Mouse (Mus musculus): ENCODE results near the gene Tnrc6b.

The Tnrc6b gene

DNA sequence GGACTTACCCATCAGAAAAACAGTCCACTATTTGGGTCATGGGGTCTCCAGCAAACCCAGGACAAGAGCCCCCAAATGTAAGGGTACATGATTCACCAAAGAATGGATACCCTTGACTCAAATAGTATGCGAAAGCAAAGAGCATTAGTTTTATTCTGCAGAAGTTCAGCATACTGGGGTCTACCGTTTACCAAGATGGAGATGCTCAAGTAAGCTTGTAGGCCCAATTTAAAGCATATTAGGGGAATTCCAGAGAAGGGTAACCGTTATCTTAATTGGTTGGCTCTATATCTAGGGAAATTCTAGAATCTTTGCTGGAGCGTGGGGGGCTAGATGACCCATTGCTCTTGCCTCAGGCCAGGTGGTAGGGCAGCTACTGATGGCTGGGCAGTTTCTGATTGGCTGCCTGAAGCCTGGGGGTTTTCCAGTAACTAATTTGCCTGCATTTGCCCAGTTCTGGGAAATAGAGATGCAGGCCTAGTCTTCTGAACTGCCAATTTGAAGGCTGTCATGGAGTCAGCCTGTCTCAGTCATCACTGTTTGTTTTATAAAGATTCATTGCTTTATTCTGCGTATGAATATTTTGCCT lies 70.2 kb downstream of the Tnrc6b start:
- no peak for DNase-seq (ENCODE audit: low read depth in 1 of 2, low spot score in 2 of 2)

DNA sequence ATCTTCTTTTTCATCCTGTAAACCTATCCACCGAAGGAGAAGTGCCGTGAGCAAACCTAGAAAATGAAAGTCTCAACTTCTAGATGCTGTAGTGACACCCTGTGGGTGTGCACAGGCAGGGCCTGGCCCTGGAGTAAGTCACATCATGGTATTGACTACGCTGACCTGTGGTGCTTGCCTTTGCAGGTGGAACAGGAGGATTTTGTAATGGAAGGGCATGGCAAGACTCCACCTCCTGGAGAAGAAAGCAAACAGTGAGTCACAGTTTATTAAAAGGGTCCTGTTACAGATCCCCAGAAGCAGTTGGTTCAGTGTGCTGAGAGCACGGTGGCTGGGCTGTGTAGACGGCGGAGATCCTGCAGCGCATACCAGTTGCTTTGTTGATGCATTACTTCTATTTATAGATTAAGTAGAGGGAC lies 73.4 kb downstream of the Tnrc6b start:
- no peak for DNase-seq (ENCODE audit: low read depth in 1 of 2, low spot score in 2 of 2)

DNA sequence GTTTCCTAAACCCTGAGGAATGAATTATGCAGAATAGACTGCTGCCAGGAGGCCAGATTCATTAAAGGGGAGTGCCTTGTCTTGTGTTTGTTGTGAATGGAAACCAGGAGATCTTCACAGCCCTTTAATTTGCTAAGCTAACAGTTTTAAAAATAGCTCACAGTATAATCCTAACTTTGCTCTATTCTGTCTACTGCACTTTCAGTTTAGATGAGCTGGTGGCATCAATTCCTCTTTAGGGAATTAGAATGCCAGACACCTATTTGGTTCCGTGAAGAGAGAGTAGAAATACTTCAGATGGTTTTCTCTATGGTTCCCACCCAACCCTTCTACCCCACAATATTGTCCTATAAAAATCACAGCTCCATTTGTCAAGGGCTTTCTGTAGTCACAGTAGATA lies 74.6 kb downstream of the Tnrc6b start:
- DNase-seq (ENCODE audit: low read depth in 1 of 2, low spot score in 2 of 2), result no peak

DNA sequence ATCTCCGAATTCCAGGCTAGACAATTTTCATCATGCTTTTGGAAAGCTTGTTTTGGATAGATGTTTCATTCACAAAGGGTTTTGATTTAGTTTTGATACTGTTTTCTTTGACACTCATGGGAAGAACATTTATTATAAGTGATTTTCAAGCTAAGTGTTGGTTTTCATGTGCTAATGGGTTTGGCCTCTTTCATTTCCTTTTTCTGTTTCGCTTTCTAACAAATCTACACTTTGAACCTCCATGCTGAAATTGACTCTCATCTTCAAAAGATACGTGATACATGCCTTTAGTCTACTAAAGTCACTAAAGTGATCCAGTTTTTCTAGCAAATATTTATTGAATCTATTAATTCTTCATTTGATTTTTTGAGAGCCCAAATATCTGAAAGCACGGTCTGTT lies 76.6 kb downstream of the Tnrc6b start:
- DNase-seq (ENCODE audit: low read depth in 1 of 2, low spot score in 2 of 2), result no peak

DNA sequence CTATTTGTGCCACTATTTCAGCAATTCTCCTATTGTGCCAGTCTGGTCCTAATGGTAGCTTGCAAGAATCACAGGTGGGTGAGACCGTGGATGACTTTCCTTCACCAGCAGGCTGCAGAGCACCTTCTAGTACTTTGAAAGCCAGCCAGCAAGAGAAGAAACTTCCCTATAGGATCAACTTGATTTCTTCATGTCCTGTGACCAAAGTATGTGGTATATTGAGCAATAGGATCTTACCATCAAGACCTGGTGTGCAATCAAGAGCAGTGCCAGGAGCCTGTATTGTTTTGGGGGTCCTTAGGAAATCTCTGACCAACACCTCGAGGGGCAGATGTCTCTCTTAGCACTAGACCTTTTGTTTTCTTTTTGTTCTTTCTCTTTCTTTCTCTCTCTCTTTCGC lies 81.4 kb downstream of the Tnrc6b start:
- DNase-seq (ENCODE audit: low read depth in 1 of 2, low spot score in 2 of 2), result no peak

DNA sequence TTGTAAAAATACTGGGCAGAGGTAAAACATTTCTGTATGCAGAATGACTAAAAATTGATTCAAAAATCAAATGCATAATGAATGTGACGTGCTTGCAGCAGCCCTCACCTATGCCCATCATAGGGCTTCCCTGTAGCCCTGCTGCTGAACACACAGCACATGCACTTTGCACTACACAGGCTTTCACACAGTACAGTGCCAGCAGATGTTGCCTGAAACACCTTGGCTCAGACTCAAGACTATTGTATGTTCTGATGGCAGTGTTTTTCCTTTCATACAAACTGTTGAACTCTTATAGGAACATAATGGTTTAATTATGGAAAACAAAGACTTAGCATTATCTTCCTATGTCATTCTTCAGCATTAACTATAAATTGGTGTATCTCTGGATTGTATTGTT lies 84.0 kb downstream of the Tnrc6b start:
- DNase-seq (ENCODE audit: low read depth in 1 of 2, low spot score in 2 of 2), result no peak

DNA sequence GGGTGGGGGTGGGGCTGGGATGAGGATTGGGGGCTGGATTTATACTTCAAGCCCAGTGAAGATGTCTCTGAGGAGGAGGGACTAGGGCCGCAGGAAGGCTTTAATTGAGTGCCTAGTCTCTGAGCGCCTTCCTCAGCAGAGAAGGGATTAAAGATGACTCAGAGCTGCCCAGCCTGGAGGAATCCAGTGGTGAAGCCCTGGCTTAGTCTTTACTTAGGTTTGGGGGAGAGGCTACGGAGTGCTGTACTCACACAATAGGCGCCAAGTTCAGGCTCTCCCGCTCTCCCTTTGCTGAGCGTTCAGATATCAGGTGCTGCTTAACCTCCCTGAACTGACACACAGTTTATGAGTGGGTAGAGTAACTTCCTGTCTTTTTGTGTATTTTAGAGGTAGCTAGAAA lies 86.6 kb downstream of the Tnrc6b start:
- no peak for DNase-seq (ENCODE audit: low read depth in 1 of 2, low spot score in 2 of 2)

DNA sequence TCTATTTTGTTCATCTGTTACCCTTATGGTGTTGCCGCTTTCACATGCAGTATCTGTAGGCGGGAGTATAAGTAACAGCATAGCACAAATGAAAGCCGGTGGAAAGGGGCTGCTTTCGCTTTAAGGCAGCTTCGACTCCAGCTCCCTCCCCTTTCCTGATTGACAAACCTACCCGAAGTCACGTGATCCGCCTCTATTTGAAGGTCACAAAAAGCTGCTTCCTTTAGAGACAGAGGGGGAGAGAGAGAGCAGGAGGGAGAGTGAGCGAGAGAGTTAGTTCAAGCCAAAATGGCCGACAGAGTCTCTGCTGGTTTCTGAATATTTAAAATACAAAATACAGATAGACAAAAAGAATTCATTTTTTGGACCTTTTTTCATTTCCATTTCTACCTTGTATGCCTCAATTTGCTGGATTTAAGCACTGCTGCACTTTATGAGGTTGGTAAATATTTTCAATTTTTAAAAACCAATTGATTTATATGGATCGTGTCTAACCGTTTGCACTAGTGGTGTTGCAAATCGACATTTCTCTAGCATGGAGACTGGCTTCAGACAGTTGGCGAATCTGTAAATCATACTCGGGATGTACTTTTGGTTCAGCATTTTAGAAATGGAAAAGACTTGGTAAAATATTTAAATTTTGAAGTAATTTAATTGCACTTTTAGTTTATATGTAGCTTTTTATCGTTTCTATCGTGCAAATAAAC lies 87.4 kb downstream of the Tnrc6b start:
- DNase-seq (ENCODE audit: low read depth in 1 of 2, low spot score in 2 of 2), result peak; percentile 79 to 83

DNA sequence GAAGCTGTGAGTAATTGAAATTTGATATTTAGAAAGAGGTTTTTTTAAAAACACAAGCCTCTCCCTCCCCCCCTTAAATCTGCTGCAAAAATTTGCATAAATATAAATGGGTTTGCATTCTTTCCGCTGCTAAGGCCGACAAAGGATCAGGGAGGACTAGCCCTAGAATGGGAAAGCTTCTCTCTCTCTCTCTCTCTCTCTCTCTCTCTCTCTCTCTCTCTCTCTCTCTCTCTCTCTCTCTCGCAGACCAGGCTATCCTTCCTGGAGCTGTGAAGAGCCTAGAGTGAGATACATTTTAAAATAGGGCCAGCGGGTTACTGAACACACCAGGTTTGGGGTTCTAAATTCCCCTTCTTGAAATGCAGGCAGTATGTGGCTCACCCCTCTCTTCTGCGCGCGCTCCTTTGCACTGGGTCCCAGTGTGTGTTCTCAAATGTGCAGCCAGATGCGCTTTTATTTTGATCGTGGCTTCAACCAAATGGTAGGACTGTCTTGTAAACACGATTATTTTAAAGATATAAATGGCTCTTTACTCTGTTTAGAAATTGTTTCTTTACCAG lies 88.0 kb downstream of the Tnrc6b start:
- DNase-seq (ENCODE audit: low read depth in 1 of 2, low spot score in 2 of 2), result no peak

DNA sequence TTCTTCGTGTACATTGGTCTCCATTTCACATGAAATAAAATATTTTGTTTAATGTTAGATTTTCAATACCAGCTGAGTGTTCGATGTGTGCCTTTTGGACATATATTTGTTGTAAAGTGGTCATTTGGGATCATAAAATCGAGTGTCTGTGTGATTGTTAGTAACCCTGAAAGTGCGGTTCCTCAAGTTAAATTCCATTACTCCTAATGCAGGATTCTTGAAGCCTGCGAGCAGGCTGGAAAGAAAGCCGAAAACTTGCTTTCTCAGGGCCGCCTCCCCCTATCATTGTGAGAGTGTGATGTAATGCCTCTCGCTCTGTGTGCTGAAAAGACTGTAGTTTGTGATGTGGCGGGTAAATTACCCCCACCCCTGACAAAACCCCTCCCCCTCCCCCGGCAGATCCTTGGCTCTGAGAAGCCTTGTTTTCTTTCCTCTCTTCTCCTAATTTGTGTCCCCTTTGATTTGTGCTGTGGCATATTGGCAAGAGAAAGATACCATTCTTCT lies 88.6 kb downstream of the Tnrc6b start:
- no peak for DNase-seq (ENCODE audit: low read depth in 1 of 2, low spot score in 2 of 2)

DNA sequence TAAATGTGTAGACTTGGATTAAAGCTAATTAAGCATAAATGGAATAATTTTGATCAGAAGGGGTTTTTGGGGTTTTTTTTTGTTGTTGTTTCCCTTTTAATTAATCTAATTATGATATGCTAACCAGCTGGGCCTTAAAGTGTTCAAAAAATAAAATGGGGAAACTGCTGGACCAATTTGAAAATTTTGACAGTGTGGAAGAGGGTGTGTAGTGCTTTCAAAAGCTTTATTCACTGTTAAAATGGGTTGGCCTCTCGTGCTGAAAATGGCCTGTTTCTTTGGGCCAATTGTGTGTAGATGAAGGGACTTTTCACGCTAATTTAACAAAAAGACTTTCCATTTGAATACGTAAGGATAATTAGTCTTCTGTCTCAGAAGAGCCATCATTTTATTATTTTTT lies 89.1 kb downstream of the Tnrc6b start:
- DNase-seq (ENCODE audit: low read depth in 1 of 2, low spot score in 2 of 2), result no peak

DNA sequence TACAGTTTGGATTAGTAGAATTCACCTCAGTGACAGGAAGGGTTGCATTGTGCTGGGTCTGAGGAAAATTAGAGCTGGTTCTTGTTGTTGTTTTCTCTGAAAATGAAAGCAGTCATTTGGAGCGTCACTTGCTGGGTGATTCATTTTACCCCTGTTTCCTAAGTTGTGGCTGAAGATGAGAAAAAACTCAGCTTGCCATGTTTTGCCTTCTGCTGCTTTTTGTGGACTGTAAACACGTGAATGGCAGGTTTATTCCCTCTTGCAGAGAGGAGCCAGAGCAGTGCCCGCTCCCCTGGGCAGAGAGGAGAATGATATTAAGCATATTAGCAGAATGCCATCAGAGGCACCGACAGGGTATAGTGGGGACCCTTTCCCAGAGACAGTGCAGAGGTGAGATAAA lies 89.7 kb downstream of the Tnrc6b start:
- DNase-seq (ENCODE audit: low read depth in 1 of 2, low spot score in 2 of 2), result no peak

DNA sequence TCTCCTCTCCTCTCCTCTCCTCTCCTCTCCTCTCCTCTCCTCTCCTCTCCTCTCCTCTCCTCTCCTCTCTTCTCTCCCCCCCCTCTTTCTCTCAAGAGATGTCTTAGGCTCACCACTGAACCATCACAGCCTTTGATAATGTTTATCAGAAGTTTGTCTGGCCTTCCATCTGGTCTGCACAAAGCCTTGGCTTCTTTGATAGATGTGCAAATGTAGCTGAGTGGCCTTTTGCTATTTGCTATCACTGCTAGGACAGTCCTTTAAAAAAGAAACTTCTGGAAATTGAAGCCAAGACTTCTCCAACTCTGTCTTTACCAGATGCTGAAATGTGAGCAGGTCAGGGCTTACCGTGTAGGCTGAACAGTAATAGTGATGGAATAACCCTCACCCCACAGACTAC lies 90.5 kb downstream of the Tnrc6b start:
- no peak for DNase-seq (ENCODE audit: low read depth in 1 of 2, low spot score in 2 of 2)

DNA sequence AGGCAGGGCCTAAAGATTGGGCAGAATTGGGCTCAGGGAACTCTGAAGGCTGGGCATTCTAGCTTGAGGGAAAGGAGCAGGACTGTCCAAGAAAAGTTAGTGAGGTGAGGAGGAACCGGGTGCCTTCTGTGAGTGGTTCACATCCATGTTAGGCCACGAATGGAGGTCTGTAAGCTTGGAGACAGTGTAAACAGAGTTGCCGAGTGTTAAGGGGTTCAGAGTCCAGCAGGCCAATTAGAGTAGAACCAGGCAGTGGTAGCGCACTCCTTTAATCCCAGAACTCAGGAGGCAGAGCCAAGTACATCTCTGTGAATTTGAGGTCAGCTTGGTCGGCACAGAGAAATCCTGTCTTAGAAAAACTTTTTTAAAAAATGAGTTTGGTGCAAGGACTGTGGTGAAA lies 96.0 kb downstream of the Tnrc6b start:
- DNase-seq (ENCODE audit: low read depth in 1 of 2, low spot score in 2 of 2), result no peak

DNA sequence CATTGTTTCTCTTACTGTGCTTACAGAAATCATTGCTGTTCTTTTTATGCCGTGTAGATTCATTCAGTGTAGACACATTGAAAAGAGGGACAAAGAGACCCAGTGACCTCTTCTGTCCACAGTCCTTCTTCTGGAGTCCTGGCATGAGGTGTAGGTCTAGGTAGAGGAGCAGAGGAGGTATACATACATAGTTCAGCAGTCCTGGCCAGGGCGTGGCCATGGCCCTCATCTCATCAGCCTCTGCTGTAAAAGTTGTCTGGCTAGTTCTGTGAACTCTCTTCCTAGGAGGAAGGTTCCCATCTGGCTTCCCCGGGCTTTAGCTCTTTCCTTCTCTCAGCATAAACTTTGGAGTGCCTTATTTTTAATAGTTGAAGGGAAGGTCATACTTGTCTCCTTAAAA lies 99.1 kb downstream of the Tnrc6b start:
- DNase-seq (ENCODE audit: low read depth in 1 of 2, low spot score in 2 of 2), result no peak

DNA sequence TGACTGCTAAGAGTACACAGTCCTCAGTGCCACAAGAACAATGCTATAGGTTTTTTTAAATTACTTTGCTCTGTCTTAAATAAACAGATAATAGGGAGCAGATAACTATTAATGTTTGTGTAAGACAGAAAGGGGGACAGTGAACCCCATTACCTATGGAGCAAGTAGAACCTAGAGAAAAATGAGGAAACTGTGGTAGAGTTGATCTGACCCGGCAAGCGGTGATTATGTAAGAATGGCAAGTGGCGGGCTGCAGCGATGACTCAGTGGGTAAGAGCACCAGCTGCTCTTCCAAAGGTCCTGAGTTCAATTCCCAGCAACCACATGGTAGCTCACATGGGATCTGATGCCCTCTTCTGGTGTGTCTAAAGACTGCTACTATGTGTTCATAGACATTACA lies 101.7 kb downstream of the Tnrc6b start:
- DNase-seq (ENCODE audit: low read depth in 1 of 2, low spot score in 2 of 2), result peak; percentile 52 to 57

DNA sequence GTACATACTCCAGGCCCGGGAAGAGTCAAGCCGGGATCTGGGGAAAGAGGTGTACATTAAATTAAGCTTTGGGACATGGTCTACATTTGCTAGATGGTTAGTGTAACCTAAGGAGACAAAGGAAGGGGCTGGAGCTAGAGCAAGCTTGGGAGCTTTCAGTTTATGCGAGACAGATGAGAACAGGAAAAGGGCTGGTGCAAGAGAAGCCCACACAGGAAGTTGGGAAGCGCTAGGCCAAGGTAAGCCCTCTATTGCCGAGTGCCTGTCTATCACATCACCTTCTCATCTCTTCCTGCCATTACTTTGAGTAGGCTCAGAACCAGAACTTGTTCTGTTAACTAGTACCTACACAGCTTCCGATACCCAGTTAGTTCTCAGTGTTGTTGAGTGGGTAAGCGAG lies 103.7 kb downstream of the Tnrc6b start:
- DNase-seq (ENCODE audit: low read depth in 1 of 2, low spot score in 2 of 2), result no peak

DNA sequence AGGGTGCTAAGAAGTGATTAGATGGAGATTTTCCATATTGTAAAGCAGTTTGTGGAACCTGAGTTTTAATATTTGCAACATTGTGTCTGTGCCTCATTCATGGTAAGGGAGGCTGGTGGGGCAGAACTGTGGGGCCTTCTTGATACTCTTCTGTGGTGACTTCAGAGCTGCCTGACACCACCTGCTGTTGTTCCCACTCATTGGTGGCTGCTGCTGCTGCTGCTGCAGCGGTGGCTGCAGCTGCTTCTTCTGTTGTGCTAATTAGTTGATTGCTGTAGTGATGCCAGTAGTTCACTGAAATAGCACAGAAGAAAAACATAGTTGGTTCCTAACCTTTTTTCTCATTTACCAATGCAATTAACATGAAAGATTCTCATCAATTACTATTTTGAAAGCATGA lies 111.2 kb downstream of the Tnrc6b start:
- no peak for DNase-seq (ENCODE audit: low read depth in 1 of 2, low spot score in 2 of 2)

DNA sequence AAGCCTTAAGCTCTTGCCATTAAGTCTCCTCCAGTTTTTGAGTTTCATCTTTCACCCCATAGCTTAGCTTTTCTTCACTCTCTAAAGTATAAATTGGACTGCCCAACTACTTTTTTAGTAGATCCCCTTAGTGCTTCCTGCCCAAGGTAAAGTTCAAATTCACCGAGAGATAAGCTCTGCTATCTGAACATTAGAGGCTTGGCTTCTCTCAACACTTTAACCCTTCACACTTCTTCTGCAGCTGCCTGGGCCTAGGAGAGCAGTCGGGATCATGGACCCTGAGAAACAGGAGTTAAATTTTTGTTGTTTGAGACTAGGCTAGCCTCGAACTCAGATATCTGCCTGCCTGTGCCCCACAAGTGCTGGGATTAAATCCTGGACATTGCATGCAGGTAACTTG lies 120.1 kb downstream of the Tnrc6b start:
- DNase-seq (ENCODE audit: low read depth in 1 of 2, low spot score in 2 of 2), result no peak

DNA sequence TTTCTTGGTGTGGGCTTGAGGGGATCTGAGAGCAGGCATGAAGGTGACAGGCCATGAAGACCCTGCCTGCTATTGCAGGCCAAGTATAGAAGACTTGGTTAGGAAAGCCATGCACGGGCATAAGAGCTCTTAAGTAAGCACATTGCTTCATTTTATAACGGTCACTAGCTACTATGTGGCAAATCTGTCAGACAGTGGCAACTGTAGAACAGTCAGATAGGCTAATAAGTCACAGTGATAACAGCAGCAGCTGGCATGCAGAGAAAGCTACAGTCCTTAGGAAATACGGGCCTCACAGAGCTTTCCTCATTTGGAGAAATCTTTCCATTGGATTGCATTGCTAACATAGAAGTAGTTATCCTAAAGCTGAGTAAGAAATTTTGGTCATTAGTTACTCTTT lies 121.7 kb downstream of the Tnrc6b start:
- DNase-seq (ENCODE audit: low read depth in 1 of 2, low spot score in 2 of 2), result no peak

DNA sequence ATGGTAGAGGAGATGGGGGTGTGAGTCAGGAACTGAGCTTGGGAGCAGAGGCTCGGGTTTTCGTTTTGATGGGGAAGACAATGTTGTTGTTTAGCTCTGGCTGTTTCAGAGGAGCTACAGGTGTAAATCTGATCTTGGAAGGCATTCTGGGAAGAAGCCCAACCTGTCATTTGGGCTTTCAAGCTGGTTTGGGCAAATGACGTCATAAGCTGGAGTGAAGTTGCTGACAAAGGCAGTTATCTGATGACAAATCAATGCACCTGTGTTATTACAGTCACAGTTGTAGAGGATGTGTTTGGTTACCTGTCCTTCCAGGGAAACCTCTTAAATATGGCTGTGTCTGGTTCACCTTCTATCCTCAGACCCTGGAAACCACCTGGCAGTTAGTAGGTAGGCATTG lies 125.1 kb downstream of the Tnrc6b start:
- DNase-seq (ENCODE audit: low read depth in 1 of 2, low spot score in 2 of 2), result no peak

DNA sequence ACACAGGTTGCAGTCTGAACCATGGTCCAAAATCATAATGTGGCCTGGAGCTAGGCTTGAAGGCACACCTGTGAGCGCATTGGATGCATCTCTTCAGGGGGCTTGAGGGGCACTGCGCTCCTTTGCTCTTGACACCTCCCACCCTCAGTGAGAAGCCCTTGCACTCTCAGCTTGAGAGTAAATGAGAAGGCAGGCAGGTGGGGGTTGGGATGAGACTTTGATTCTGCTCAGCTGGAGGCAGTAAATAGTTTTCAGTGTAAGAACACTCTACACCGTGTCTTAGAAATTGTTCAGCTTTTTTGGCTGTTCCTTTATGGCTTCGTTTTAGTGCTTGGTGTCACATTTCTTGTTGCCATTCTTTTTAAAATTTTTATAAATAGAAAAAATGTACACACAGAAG lies 127.7 kb downstream of the Tnrc6b start:
- DNase-seq (ENCODE audit: low read depth in 1 of 2, low spot score in 2 of 2), result no peak

Data from monocyte, adult 2 months (primary cell).